Mouse (Mus musculus): ENCODE results near the gene Tspan9. TPM values are rescaled to one million over a fixed set of nuclear protein-coding genes. Genes with fewer than 3 reads are reported as not detected.

The Tspan9 gene
- polyA plus RNA-seq, 1 experiment from 2014 or later: 19.6 TPM

DNA sequence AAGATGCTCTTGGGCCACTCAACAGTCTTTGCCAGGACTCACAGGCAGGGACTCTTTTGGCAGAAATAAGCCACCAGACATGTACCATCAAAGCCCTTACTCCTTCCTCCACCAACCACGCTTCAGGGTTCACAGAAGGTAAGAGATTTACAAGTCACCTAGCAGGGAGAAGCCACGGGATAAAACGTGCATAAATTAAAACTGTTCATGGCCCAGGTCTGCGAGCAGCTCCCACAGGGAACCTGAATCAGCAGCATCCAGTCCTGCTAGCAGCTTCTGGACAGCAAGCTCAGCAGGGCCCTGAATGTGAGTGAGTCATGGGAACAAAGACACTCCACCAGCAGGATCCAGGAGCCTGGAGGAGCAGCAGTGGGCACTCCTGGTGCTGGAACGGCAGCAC, 7.9 kb downstream of the Tspan9 start:
- Histone ChIP-seq H3K4me1 (ENCODE audit: insufficient read depth) (peaks cover 20% of the 10 kb centered on the region; the same call in 1 of the 2 replicates), H3K4me2 (ENCODE audit: low read depth, low read length) (no peak overlapping the region), H3K9me3 (ENCODE audit: low read length) (no peaks in the 10 kb centered on the region), H3K27ac (ENCODE audit: low read depth) (0 out of 2 replicates have a peak overlapping the region, but pooled peaks have one; percentile 81), H3K9ac (replicated peaks) (no peak overlapping the region), H3K4me3 (ENCODE audit: low read depth, low read length) (no peak overlapping the region), H3K27me3 (ENCODE audit: insufficient read depth, low read length) (no peaks in the 10 kb centered on the region), H3K36me3 (replicated peaks; ENCODE audit: insufficient read depth, low read length) (no peaks in the 10 kb centered on the region)
- WGBS (ENCODE audit: insufficient replicate concordance): 69% methylated on average over 5 of the region's 5 CpGs
- no peak for DNase-seq
- no peak for TF ChIP-seq CTCF (IDR thresholded peaks at IDR 0.05; ENCODE audit: low read depth)
- TF ChIP-seq EP300 (IDR thresholded peaks at IDR 0.05; ENCODE audit: low read depth): no peak
- no peak for ATAC-seq

DNA sequence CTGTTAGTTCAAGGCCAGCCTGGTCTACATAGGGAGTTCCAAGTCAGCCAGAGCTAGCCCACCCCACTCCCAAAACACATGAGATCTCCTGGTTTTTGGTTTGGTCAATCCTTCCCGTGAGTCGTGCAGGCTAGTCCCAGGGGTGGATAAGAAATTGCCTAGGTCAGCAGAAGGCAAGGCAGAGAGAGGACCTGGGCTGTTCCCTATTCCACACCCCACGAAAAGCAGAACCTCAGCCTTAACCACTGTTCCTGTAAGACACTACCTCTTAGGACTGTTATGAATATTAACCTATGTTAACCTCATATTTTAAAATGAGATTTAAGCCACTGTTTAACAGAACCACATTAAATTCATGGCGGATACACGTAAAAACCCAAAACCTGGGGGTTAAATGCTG, 8.4 kb downstream of the Tspan9 start:
- DNase-seq (no peak), ATAC-seq (no peak)
- peaks cover 20% of the 10 kb centered on the region; the same call in 1 of the 2 replicates for H3K4me1 ChIP-seq (ENCODE audit: insufficient read depth)
- no peak overlapping the region for H3K4me3 ChIP-seq (ENCODE audit: low read depth, low read length)
- WGBS (ENCODE audit: insufficient replicate concordance): 48% methylated on average over 5 of the region's 5 CpGs
- peak overlapping the region; percentile 81; the same call in 1 of the 2 replicates for H3K27ac ChIP-seq (ENCODE audit: low read depth)
- no peak overlapping the region for H3K9ac ChIP-seq (replicated peaks)
- no peaks in the 10 kb centered on the region for H3K36me3 ChIP-seq (replicated peaks; ENCODE audit: insufficient read depth, low read length)
- no peaks in the 10 kb centered on the region for H3K9me3 ChIP-seq (ENCODE audit: low read length)
- no peak for TF ChIP-seq EP300 (IDR thresholded peaks at IDR 0.05; ENCODE audit: low read depth)
- TF ChIP-seq CTCF (IDR thresholded peaks at IDR 0.05; ENCODE audit: low read depth): no peak
- no peak overlapping the region for H3K4me2 ChIP-seq (ENCODE audit: low read depth, low read length)
- no peaks in the 10 kb centered on the region for H3K27me3 ChIP-seq (ENCODE audit: insufficient read depth, low read length)

DNA sequence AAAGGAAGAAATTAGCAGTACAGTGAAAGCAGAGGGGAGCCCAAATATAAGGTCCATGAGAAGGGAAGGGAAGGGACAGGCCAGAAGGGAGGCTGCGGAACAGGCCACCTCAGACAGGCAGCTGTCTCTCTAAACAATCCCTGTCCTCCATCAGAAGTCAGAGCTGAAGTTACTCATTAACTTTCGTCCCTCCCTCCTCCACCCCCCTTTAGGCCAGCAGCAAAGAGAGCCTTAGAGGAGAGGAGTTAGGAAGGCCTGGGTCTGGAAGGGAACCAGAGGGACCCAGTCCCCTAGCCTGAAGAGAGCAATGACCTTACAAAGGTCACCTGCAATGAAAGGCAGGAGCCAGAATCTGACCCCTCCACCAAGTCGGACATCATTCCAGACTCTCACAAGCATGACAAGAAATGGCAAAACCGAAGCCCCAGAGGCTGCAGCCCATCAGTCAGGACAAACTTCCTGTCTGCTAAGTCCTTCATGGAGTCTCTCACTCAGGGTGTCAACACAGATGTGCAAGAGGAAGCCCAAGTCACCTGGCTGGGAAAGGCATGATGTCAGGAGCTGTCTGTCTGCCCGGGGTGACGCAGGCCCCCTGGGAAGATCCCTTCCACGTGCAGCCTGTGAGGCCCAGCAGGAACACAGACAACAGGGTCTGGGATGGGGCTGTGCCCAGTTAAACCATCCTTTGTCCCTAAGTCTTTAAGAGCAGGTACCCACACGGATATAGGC, 9.0 kb downstream of the Tspan9 start:
- DNase-seq (peak; percentile 49), ATAC-seq (peak; percentile 83)
- whole genome bisulfite sequencing (ENCODE audit: insufficient replicate concordance): 29% methylated on average over 8 of the region's 8 CpGs
- TF ChIP-seq CTCF (IDR thresholded peaks at IDR 0.05; ENCODE audit: low read depth) (no peak), EP300 (IDR thresholded peaks at IDR 0.05; ENCODE audit: low read depth) (no peak)
- no peaks in the 10 kb centered on the region for H3K36me3 ChIP-seq (replicated peaks; ENCODE audit: insufficient read depth, low read length)
- H3K4me2 ChIP-seq (ENCODE audit: low read depth, low read length): 0 out of 2 replicates have a peak overlapping the region, but pooled peaks have one; percentile 10
- H3K27me3 ChIP-seq (ENCODE audit: insufficient read depth, low read length): no peaks in the 10 kb centered on the region
- no peaks in the 10 kb centered on the region for H3K9me3 ChIP-seq (ENCODE audit: low read length)
- H3K4me1 ChIP-seq (ENCODE audit: insufficient read depth): peaks cover 20% of the 10 kb centered on the region; the same call in 1 of the 2 replicates
- no peak overlapping the region for H3K4me3 ChIP-seq (ENCODE audit: low read depth, low read length)
- no peak overlapping the region for H3K9ac ChIP-seq (replicated peaks)
- H3K27ac ChIP-seq (ENCODE audit: low read depth): peak overlapping the region; percentile 81

DNA sequence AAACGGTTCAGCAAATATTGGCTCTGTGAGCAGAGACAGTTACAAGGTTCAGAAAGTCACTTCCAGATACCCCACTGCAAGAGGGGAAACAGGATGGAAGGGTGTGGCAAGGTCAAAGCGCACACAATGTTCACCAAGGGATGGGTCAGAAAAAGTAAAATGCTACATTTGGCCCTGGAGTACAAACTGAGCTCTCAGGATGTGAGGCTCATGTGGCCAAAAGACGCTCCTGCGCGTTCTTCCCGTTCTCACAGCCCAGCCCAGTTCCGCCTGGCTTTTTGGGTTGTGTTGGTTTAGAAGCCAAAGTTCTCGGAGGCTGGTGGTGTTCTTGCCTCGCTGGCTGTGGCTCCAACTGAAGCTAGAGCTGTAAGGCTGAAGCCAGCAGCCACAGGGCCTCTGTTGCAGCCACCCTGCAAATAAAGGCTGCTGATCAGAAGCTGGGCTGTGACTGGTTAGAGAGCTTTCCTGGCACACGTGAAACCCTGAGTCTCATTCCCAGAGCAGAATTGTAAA, 9.7 kb downstream of the Tspan9 start:
- DNase-seq (peak; percentile 23), ATAC-seq (peak; percentile 70)
- no peaks in the 10 kb centered on the region for H3K27me3 ChIP-seq (ENCODE audit: insufficient read depth, low read length)
- H3K36me3 ChIP-seq (replicated peaks; ENCODE audit: insufficient read depth, low read length): no peaks in the 10 kb centered on the region
- H3K4me3 ChIP-seq (ENCODE audit: low read depth, low read length): no peak overlapping the region
- peak overlapping the region; percentile 81 for H3K27ac ChIP-seq (ENCODE audit: low read depth)
- H3K4me2 ChIP-seq (ENCODE audit: low read depth, low read length): 0 out of 2 replicates have a peak overlapping the region, but pooled peaks have one; percentile 10
- no peak overlapping the region for H3K9ac ChIP-seq (replicated peaks)
- WGBS (ENCODE audit: insufficient replicate concordance): 41% methylated on average over 10 of the region's 10 CpGs
- H3K4me1 ChIP-seq (ENCODE audit: insufficient read depth): peaks cover 20% of the 10 kb centered on the region; the same call in 1 of the 2 replicates
- H3K9me3 ChIP-seq (ENCODE audit: low read length): no peaks in the 10 kb centered on the region
- TF ChIP-seq CTCF (IDR thresholded peaks at IDR 0.05; ENCODE audit: low read depth) (no peak), EP300 (IDR thresholded peaks at IDR 0.05; ENCODE audit: low read depth) (no peak)

DNA sequence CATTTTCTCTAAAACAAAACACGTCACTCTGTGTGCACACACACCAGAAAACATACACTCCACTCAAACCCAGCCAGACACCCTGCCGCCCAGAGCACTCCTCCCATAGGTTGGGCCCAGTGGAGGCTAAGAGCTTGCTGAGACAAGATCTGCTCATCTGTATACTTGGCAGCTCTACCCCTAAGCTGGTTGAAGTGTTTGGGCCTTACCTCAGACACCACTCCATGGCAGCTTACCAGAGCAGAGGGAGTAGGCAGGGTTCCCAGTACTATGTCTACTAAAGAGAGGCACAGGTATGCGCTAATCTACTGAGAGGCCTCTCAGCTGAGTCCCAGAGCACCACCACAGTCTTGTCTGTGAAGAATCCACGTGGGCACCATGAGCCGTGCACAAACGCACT, 10.8 kb downstream of the Tspan9 start:
- TF ChIP-seq EP300 (IDR thresholded peaks at IDR 0.05; ENCODE audit: low read depth) (no peak), CTCF (IDR thresholded peaks at IDR 0.05; ENCODE audit: low read depth) (no peak)
- H3K9ac ChIP-seq (replicated peaks): no peak overlapping the region
- no peak for DNase-seq
- no peak overlapping the region for H3K4me3 ChIP-seq (ENCODE audit: low read depth, low read length)
- H3K9me3 ChIP-seq (ENCODE audit: low read length): no peaks in the 10 kb centered on the region
- WGBS (ENCODE audit: insufficient replicate concordance): 74% methylated on average over 6 of the region's 6 CpGs
- H3K4me2 ChIP-seq (ENCODE audit: low read depth, low read length): no peak overlapping the region
- no peaks in the 10 kb centered on the region for H3K27me3 ChIP-seq (ENCODE audit: insufficient read depth, low read length)
- peaks cover 20% of the 10 kb centered on the region; the same call in 1 of the 2 replicates for H3K4me1 ChIP-seq (ENCODE audit: insufficient read depth)
- no peak for ATAC-seq
- peak overlapping the region; percentile 81 for H3K27ac ChIP-seq (ENCODE audit: low read depth)
- H3K36me3 ChIP-seq (replicated peaks; ENCODE audit: insufficient read depth, low read length): no peaks in the 10 kb centered on the region

DNA sequence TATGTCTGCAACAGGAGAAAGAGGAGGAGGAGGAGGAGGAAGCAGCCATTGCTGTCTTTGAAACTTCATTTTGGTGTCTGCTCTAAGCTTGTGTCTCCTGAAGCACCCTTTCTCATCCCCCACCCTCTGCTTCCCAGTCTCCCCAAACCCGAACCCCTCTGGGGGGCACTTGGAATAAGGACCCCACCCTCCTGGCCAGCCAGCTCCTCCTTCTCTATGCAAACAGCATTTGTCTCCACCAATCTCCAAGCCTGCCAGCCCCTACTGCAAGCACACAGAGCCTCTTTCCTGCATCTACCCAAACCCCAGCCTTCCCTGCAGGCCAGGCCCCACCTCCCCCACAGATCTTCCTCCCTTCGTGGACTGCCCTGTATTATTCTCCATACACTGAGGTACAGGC, 12.0 kb downstream of the Tspan9 start:
- no peaks in the 10 kb centered on the region for H3K36me3 ChIP-seq (replicated peaks; ENCODE audit: insufficient read depth, low read length)
- no peak for ATAC-seq
- H3K9ac ChIP-seq (replicated peaks): no peak overlapping the region
- no peak for DNase-seq
- 58% methylated on average over 2 of the region's 2 CpGs for WGBS (ENCODE audit: insufficient replicate concordance)
- H3K4me1 ChIP-seq (ENCODE audit: insufficient read depth): peaks cover 22% of the 10 kb centered on the region; the same call in 1 of the 2 replicates
- no peak overlapping the region for H3K27ac ChIP-seq (ENCODE audit: low read depth)
- no peaks in the 10 kb centered on the region for H3K9me3 ChIP-seq (ENCODE audit: low read length)
- no peaks in the 10 kb centered on the region for H3K27me3 ChIP-seq (ENCODE audit: insufficient read depth, low read length)
- H3K4me3 ChIP-seq (ENCODE audit: low read depth, low read length): no peak overlapping the region
- TF ChIP-seq EP300 (IDR thresholded peaks at IDR 0.05; ENCODE audit: low read depth): no peak
- TF ChIP-seq CTCF (IDR thresholded peaks at IDR 0.05; ENCODE audit: low read depth): no peak
- no peak overlapping the region for H3K4me2 ChIP-seq (ENCODE audit: low read depth, low read length)

Measured in liver, postnatal 0 days (tissue).